Mouse (Mus musculus): ENCODE measurements at regions not wholly inside any gene's neighbourhood (a gene's known extent, or its start where the extent isn't known, plus 50 kb on each side); places are given as distances from the start of the nearest gene placed in this dataset.

- no peak overlapping the region for H3K27ac ChIP-seq (ENCODE audit: low read depth, low read length)
- WGBS = 89% methylated on average over 4 of the region's 4 CpGs
- no peaks in the 10 kb centered on the region for H3K4me1 ChIP-seq (ENCODE audit: control insufficient read depth, insufficient read depth, low read length)
- no peak overlapping the region for H3K4me3 ChIP-seq (ENCODE audit: low read depth, low read length)
- ATAC-seq (ENCODE audit: low read depth) = no peak
- no peak overlapping the region for H3K4me2 ChIP-seq (ENCODE audit: low read depth, low read length)
- H3K36me3 ChIP-seq (ENCODE audit: control insufficient read depth, insufficient read depth, low read length) = no peaks in the 10 kb centered on the region
- H3K9me3 ChIP-seq (ENCODE audit: control insufficient read depth, low read length) = no peaks in the 10 kb centered on the region
- no peaks in the 10 kb centered on the region for H3K27me3 ChIP-seq (ENCODE audit: control insufficient read depth, insufficient read depth, low read length)
- no peak overlapping the region for H3K9ac ChIP-seq (replicated peaks; ENCODE audit: low read depth, low read length)
Observed at GRCm38 (mm10) chr19:21031768-21032308, 77.8 kb upstream of the Tmc1 start.

GRCm38 (mm10) chr19:21030971-21031370, 77.0 kb upstream of the Tmc1 start:
- Histone ChIP-seq H3K4me3 (ENCODE audit: low read depth, low read length) (no peak overlapping the region), H3K9me3 (ENCODE audit: control insufficient read depth, low read length) (no peaks in the 10 kb centered on the region), H3K9ac (replicated peaks; ENCODE audit: low read depth, low read length) (no peak overlapping the region), H3K4me1 (ENCODE audit: control insufficient read depth, insufficient read depth, low read length) (no peaks in the 10 kb centered on the region), H3K27ac (ENCODE audit: low read depth, low read length) (no peak overlapping the region), H3K27me3 (ENCODE audit: control insufficient read depth, insufficient read depth, low read length) (no peaks in the 10 kb centered on the region), H3K4me2 (ENCODE audit: low read depth, low read length) (no peak overlapping the region), H3K36me3 (ENCODE audit: control insufficient read depth, insufficient read depth, low read length) (no peaks in the 10 kb centered on the region)
- ATAC-seq (ENCODE audit: low read depth) = no peak
- 76% methylated on average over 5 of the region's 5 CpGs for WGBS

GRCm38 (mm10) chr19:21028981-21029380, 75.0 kb upstream of the Tmc1 start:
- no peak overlapping the region for H3K4me2 ChIP-seq (ENCODE audit: low read depth, low read length)

GRCm38 (mm10) chr19:21012391-21012790, 58.4 kb upstream of the Tmc1 start:
- 94% methylated on average over 8 of the region's 10 CpGs for WGBS
- Histone ChIP-seq H3K4me1 (ENCODE audit: control insufficient read depth, insufficient read depth, low read length) (no peaks in the 10 kb centered on the region), H3K4me3 (ENCODE audit: low read depth, low read length) (no peak overlapping the region), H3K27ac (ENCODE audit: low read depth, low read length) (no peak overlapping the region), H3K9me3 (ENCODE audit: control insufficient read depth, low read length) (no peaks in the 10 kb centered on the region), H3K9ac (replicated peaks; ENCODE audit: low read depth, low read length) (no peak overlapping the region), H3K27me3 (ENCODE audit: control insufficient read depth, insufficient read depth, low read length) (no peaks in the 10 kb centered on the region), H3K36me3 (ENCODE audit: control insufficient read depth, insufficient read depth, low read length) (no peaks in the 10 kb centered on the region), H3K4me2 (ENCODE audit: low read depth, low read length) (no peak overlapping the region)
- ATAC-seq (ENCODE audit: low read depth) = no peak

More at GRCm38 (mm10) chr19:21028981-21029380, 75.0 kb upstream of the Tmc1 start:
- Histone ChIP-seq H3K9me3 (ENCODE audit: control insufficient read depth, low read length) (no peaks in the 10 kb centered on the region), H3K27ac (ENCODE audit: low read depth, low read length) (no peak overlapping the region), H3K27me3 (ENCODE audit: control insufficient read depth, insufficient read depth, low read length) (no peaks in the 10 kb centered on the region), H3K9ac (replicated peaks; ENCODE audit: low read depth, low read length) (no peak overlapping the region), H3K4me3 (ENCODE audit: low read depth, low read length) (no peak overlapping the region), H3K36me3 (ENCODE audit: control insufficient read depth, insufficient read depth, low read length) (no peaks in the 10 kb centered on the region), H3K4me1 (ENCODE audit: control insufficient read depth, insufficient read depth, low read length) (no peaks in the 10 kb centered on the region)
- ATAC-seq (ENCODE audit: low read depth) = no peak
- 94% methylated on average over 3 of the region's 3 CpGs for WGBS

- WGBS = 77% methylated on average over 2 of the region's 2 CpGs
- Histone ChIP-seq H3K27me3 (ENCODE audit: control insufficient read depth, insufficient read depth, low read length) (no peaks in the 10 kb centered on the region), H3K36me3 (ENCODE audit: control insufficient read depth, insufficient read depth, low read length) (no peaks in the 10 kb centered on the region), H3K9ac (replicated peaks; ENCODE audit: low read depth, low read length) (no peak overlapping the region), H3K9me3 (ENCODE audit: control insufficient read depth, low read length) (no peaks in the 10 kb centered on the region), H3K4me3 (ENCODE audit: low read depth, low read length) (no peak overlapping the region), H3K4me2 (ENCODE audit: low read depth, low read length) (no peak overlapping the region), H3K27ac (ENCODE audit: low read depth, low read length) (no peak overlapping the region), H3K4me1 (ENCODE audit: control insufficient read depth, insufficient read depth, low read length) (no peaks in the 10 kb centered on the region)
- no peak for ATAC-seq (ENCODE audit: low read depth)
Observed at GRCm38 (mm10) chr19:21009607-21010006, 55.6 kb upstream of the Tmc1 start.

DNA sequence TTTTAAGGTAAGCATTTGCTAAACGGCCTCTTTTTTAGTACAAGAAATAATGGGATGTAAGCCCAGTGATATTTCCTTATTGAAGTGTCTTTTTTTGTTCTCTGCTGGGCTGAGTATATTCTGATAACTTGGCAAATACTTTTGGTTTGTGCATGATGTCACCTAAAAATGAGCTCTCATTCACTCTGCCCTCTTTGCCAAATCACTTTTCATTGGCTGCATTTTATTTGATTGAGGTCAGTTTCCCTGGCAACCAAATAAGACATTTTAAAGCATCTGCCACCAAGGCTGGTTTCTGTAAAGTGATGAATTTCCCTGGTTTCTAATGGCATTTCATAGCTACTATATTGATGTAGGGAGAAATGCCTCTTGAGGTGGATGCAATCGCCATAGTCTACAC, 50.4 kb upstream of the Tmc1 start:
- Histone ChIP-seq H3K9ac (replicated peaks; ENCODE audit: low read depth, low read length) (no peak overlapping the region), H3K27me3 (ENCODE audit: control insufficient read depth, insufficient read depth, low read length) (no peaks in the 10 kb centered on the region), H3K36me3 (ENCODE audit: control insufficient read depth, insufficient read depth, low read length) (no peaks in the 10 kb centered on the region), H3K9me3 (ENCODE audit: control insufficient read depth, low read length) (no peaks in the 10 kb centered on the region), H3K4me1 (ENCODE audit: control insufficient read depth, insufficient read depth, low read length) (no peaks in the 10 kb centered on the region), H3K4me3 (ENCODE audit: low read depth, low read length) (no peak overlapping the region), H3K27ac (ENCODE audit: low read depth, low read length) (no peak overlapping the region), H3K4me2 (ENCODE audit: low read depth, low read length) (no peak overlapping the region)
- no peak for ATAC-seq (ENCODE audit: low read depth)
- WGBS = 80% methylated on average over 2 of the region's 2 CpGs
